Mouse (Mus musculus): ENCODE results near the gene Cc2d2a. TPM values are rescaled to one million over a fixed set of nuclear protein-coding genes. Genes with fewer than 3 reads are reported as not detected.

Cc2d2a gene
- total RNA-seq, 2 experiments from 2014 or later: 12.5 to 13.3 TPM

- no peak for DNase-seq
Observed at GRCm38 (mm10) chr5:43728375-43729165, 66.4 kb downstream of the Cc2d2a start.

GRCm38 (mm10) chr5:43732381-43732780 is 70.2 kb downstream of the Cc2d2a start:
- no peak for DNase-seq

- DNase-seq: no peak
Observed at GRCm38 (mm10) chr5:43744187-43744586, 82.0 kb downstream of the Cc2d2a start.

- no peak for DNase-seq
Observed at GRCm38 (mm10) chr5:43745156-43745555, 83.0 kb downstream of the Cc2d2a start.

- no peak for DNase-seq
Observed at GRCm38 (mm10) chr5:43748039-43748438, 85.9 kb downstream of the Cc2d2a start.

- no peak for DNase-seq
Observed at GRCm38 (mm10) chr5:43749092-43749491, 86.9 kb downstream of the Cc2d2a start.

GRCm38 (mm10) chr5:43770618-43771354 is 108.6 kb downstream of the Cc2d2a start:
- no peak for DNase-seq

- DNase-seq: no peak
Observed at GRCm38 (mm10) chr5:43771555-43771954, 109.4 kb downstream of the Cc2d2a start.

- DNase-seq: peak; percentile 10
Observed at GRCm38 (mm10) chr5:43776407-43776806, 114.3 kb downstream of the Cc2d2a start.

GRCm38 (mm10) chr5:43776993-43777392 is 114.8 kb downstream of the Cc2d2a start:
- no peak for DNase-seq

GRCm38 (mm10) chr5:43778583-43778982 is 116.4 kb downstream of the Cc2d2a start:
- no peak for DNase-seq

- DNase-seq: peak; percentile 49
Observed at GRCm38 (mm10) chr5:43781423-43781976, 119.4 kb downstream of the Cc2d2a start.

GRCm38 (mm10) chr5:43781977-43782930 is 120.1 kb downstream of the Cc2d2a start:
- DNase-seq: peak; percentile 82

GRCm38 (mm10) chr5:43783996-43784395 is 121.8 kb downstream of the Cc2d2a start:
- DNase-seq: no peak

- no peak for DNase-seq
Observed at GRCm38 (mm10) chr5:43786607-43787006, 124.5 kb downstream of the Cc2d2a start.

GRCm38 (mm10) chr5:43787976-43788752 is 126.0 kb downstream of the Cc2d2a start:
- no peak for DNase-seq

Other genes starting within 250 kb of the Cc2d2a start
- 1 to 10 TPM; 8.1 to 9.8 TPM for gene C1qtnf7, start 146.8 kb upstream of the Cc2d2a start, total RNA-seq (2021)
- 1 to 10 TPM in 1 of 2 experiments, under 1 TPM in 1; 0.71 to 2.1 TPM for gene Bst1, start 156.5 kb downstream of the Cc2d2a start, total RNA-seq (2021)
- 10 to 100 TPM; 35.7 to 37.8 TPM for gene Fbxl5, start 159.3 kb downstream of the Cc2d2a start, total RNA-seq (2021)
- 1 to 10 TPM; 9.3 to 9.6 TPM for gene Cd38, start 206.2 kb downstream of the Cc2d2a start, total RNA-seq (2021)

Measured in heart, postnatal 4 days (tissue).